Mouse (Mus musculus): ENCODE data around the gene Apol7b.
"Not testable (repeated sequence)": the region's sequence is repeated elsewhere in the genome, so short reads cannot be mapped to it uniquely, and the experiment has no call there.

The Apol7b gene

GRCm38 (mm10) chr15:77447392-77447791, at the start of gene Apol7b:
Gene Apol7b, minus strand, starts transcription at chr15:77447492.
- DNase-seq = not testable (repeated sequence)

GRCm38 (mm10) chr15:77494694-77495093, 47.4 kb upstream of the Apol7b start:
- DNase-seq = not testable (repeated sequence)

GRCm38 (mm10) chr15:77493181-77493580, 45.9 kb upstream of the Apol7b start:
- DNase-seq = not testable (repeated sequence)

- DNase-seq = no peak
Observed at GRCm38 (mm10) chr15:77482140-77482794, 35.0 kb upstream of the Apol7b start.

- not testable (repeated sequence) for DNase-seq
Observed at GRCm38 (mm10) chr15:77476693-77477092, 29.4 kb upstream of the Apol7b start, which contains the start of gene Apol10a. Gene Apol10a, plus strand, starts transcription at chr15:77477047.

- DNase-seq = not testable (repeated sequence)
Observed at GRCm38 (mm10) chr15:77474699-77475390, 27.6 kb upstream of the Apol7b start.

- not testable (repeated sequence) for DNase-seq
Observed at GRCm38 (mm10) chr15:77449927-77450326, 2.6 kb upstream of the Apol7b start.

- not testable (repeated sequence) for DNase-seq
Observed at GRCm38 (mm10) chr15:77445668-77446067, 1.6 kb downstream of the Apol7b start.

- DNase-seq = not testable (repeated sequence)
Observed at GRCm38 (mm10) chr15:77444746-77445145, 2.5 kb downstream of the Apol7b start.

- not testable (repeated sequence) for DNase-seq
Observed at GRCm38 (mm10) chr15:77428690-77429448, 18.4 kb downstream of the Apol7b start.

GRCm38 (mm10) chr15:77422925-77423324, 24.4 kb downstream of the Apol7b start:
- DNase-seq = not testable (repeated sequence)

- not testable (repeated sequence) for DNase-seq
Observed at GRCm38 (mm10) chr15:77419657-77420056, 27.6 kb downstream of the Apol7b start.

GRCm38 (mm10) chr15:77416655-77417333, 30.5 kb downstream of the Apol7b start:
- not testable (repeated sequence) for DNase-seq

GRCm38 (mm10) chr15:77415653-77416052, 31.6 kb downstream of the Apol7b start:
- not testable (repeated sequence) for DNase-seq

- not testable (repeated sequence) for DNase-seq
Observed at GRCm38 (mm10) chr15:77412695-77413094, 34.6 kb downstream of the Apol7b start.

- DNase-seq = not testable (repeated sequence)
Observed at GRCm38 (mm10) chr15:77411035-77411434, 36.3 kb downstream of the Apol7b start, which contains the start of gene Apol9a. Gene Apol9a, minus strand, starts transcription at chr15:77411135.

GRCm38 (mm10) chr15:77406370-77406769, 40.9 kb downstream of the Apol7b start:
- DNase-seq = not testable (repeated sequence)

GRCm38 (mm10) chr15:77399027-77399426, 48.3 kb downstream of the Apol7b start, which contains the start of gene Apol7a:
Gene Apol7a, minus strand, starts transcription at chr15:77399110.
- not testable (repeated sequence) for DNase-seq

- DNase-seq = not testable (repeated sequence)
Observed at GRCm38 (mm10) chr15:77397450-77398132, 49.7 kb downstream of the Apol7b start.

GRCm38 (mm10) chr15:77393832-77394231, 53.5 kb downstream of the Apol7b start:
- not testable (repeated sequence) for DNase-seq

GRCm38 (mm10) chr15:77387462-77387861, 59.8 kb downstream of the Apol7b start:
- DNase-seq = no peak
